Mouse (Mus musculus) thymus, adult 2 months (tissue): ENCODE measurements around the gene Blnk.
A peak's percentile ranks its signal among the peaks of the same experiment; 100 is the strongest.

Experiments
- CTCF ChIP-seq: fragments of 200-500 bp; IDR thresholded peaks from 2 replicates; pipeline ENCODE4 v1.5.1; 2012; ENCODE audit warnings: mild to moderate bottlenecking, control low read depth, low read length, moderate library complexity, borderline replicate concordance; ENCODE audit not compliant: control insufficient read depth, poor library complexity, insufficient read depth; ENCODE audit errors: extremely low read depth
- POLR2A ChIP-seq: fragments of 200-500 bp; IDR thresholded peaks from 2 replicates; pipeline ENCODE4 v1.6.1; 2012; ENCODE audit warnings: mild to moderate bottlenecking, low read length, control low read depth, moderate library complexity; ENCODE audit not compliant: control insufficient read depth, poor library complexity, insufficient read depth; ENCODE audit errors: extremely low read depth

DNA sequence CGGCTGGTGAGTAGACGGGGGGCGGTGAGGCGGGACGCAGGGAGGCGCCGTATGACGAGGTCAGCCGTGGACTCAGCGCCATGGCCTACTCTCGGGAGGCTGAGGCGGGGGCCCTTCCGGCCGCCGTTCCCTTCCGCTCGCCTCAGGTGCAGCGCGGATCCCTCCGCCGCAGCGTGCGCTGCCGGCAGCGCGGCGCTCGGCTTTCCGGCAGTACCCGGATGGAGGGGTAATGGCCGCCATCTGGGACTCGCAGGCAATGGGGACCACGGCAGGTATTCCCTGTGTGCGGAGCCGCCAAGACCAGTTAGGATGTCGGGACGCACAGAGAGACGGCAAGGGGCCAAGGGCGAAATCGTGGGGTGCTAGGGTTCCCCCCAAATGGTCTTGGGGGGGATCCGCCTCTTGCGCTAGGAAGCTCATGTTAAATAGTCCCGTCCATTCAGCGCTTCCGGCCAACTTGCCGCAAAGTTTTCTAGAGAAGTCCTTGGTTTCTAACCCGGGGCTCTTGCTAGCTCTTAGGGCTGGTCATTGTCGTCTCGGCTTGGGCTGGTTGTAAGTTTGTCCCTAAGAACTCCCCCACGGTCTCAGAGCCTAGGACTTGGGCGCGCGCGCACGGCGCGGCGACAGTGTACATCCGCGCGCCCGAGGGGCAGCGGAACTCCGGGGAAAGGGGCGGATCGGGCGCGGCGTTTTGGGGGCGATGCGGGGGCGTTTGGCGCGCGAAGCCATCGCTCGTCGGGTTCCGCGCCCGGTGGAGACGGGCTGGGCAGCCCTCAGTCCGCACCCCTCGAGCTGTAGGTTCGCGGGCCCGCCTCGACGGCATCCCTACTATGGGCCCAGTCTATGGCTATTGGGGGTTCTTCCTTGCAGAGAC lies 99.6 kb downstream of the Blnk start, which contains the start of gene Zfp518a:
- TF ChIP-seq CTCF (no peak), POLR2A (peak; percentile 49; the same call in 1 of the 2 replicates)
